Mouse (Mus musculus): ENCODE results near the gene B3gnt7. TPM values are rescaled to one million over a fixed set of nuclear protein-coding genes. Genes with fewer than 3 reads are reported as not detected.

B3gnt7 gene
- 0.67 TPM for polyA plus RNA-seq (2015; fragmentation: Illumina TruSeq; extraction: RNeasy Lipid Tissue Mini Kit (QIAGEN cat#74804); ENCODE audit: low read depth, low replicate concordance)

GRCm38 (mm10) chr1:86302532-86302931 is at the start of gene B3gnt7:
Gene B3gnt7, plus strand, starts transcription at chr1:86302832.

Other genes with a start within 250 kb of the B3gnt7 start
- gene Psmd1, start 238.4 kb upstream of the B3gnt7 start, polyA plus RNA-seq (2015; fragmentation: Illumina TruSeq; extraction: RNeasy Lipid Tissue Mini Kit (QIAGEN cat#74804); ENCODE audit: low read depth, low replicate concordance), result 123 TPM
- not detected for gene Htr2b, start 190.9 kb upstream of the B3gnt7 start, polyA plus RNA-seq (2015; fragmentation: Illumina TruSeq; extraction: RNeasy Lipid Tissue Mini Kit (QIAGEN cat#74804); ENCODE audit: low read depth, low replicate concordance)
- 1.1 TPM for gene Gm21972, start 169.2 kb upstream of the B3gnt7 start, polyA plus RNA-seq (2015; fragmentation: Illumina TruSeq; extraction: RNeasy Lipid Tissue Mini Kit (QIAGEN cat#74804); ENCODE audit: low read depth, low replicate concordance)
- gene Armc9, start 148.1 kb upstream of the B3gnt7 start, polyA plus RNA-seq (2015; fragmentation: Illumina TruSeq; extraction: RNeasy Lipid Tissue Mini Kit (QIAGEN cat#74804); ENCODE audit: low read depth, low replicate concordance), result 29.8 TPM
- gene Ncl, start 56.6 kb downstream of the B3gnt7 start, polyA plus RNA-seq (2015; fragmentation: Illumina TruSeq; extraction: RNeasy Lipid Tissue Mini Kit (QIAGEN cat#74804); ENCODE audit: low read depth, low replicate concordance), result 140 TPM
- gene Nmur1, start 123.4 kb downstream of the B3gnt7 start, polyA plus RNA-seq (2015; fragmentation: Illumina TruSeq; extraction: RNeasy Lipid Tissue Mini Kit (QIAGEN cat#74804); ENCODE audit: low read depth, low replicate concordance), result not detected
- gene Tex44, start 123.5 kb downstream of the B3gnt7 start, polyA plus RNA-seq (2015; fragmentation: Illumina TruSeq; extraction: RNeasy Lipid Tissue Mini Kit (QIAGEN cat#74804); ENCODE audit: low read depth, low replicate concordance), result not detected
- gene Ptma, start 223.9 kb downstream of the B3gnt7 start, polyA plus RNA-seq (2015; fragmentation: Illumina TruSeq; extraction: RNeasy Lipid Tissue Mini Kit (QIAGEN cat#74804); ENCODE audit: low read depth, low replicate concordance), result 686 TPM